Mouse (Mus musculus): ENCODE data around the gene Fam120a. TPM values are rescaled to one million over a fixed set of nuclear protein-coding genes. Genes with fewer than 3 reads are reported as not detected.

The Fam120a gene
- polyA plus RNA-seq, 1 experiment: 120 TPM

GRCm38 (mm10) chr13:48871887-48872606 lies 95.8 kb downstream of the Fam120a start:
- no peak for DNase-seq
- peaks cover 16% of the 10 kb centered on the region; the same call in 1 of the 2 replicates for H3K36me3 ChIP-seq (ENCODE audit: control insufficient read depth, insufficient read depth, low read length)
- H3K4me1 ChIP-seq (replicated peaks; ENCODE audit: control insufficient read depth, insufficient read depth, low read length): peaks cover 38% of the 10 kb centered on the region
- peak overlapping the region; percentile 80 for H3K4me3 ChIP-seq (ENCODE audit: control insufficient read depth, insufficient read depth, low read length)
- H3K27me3 ChIP-seq (ENCODE audit: control insufficient read depth, insufficient read depth, low read length): no peaks in the 10 kb centered on the region
- TF ChIP-seq POLR2A (IDR thresholded peaks at IDR 0.05; ENCODE audit: control insufficient read depth, extremely low read depth, insufficient read depth, low read length, poor library complexity) (0 out of 2 replicates have a peak, but pooled peaks have one; percentile 23), CTCF (IDR thresholded peaks at IDR 0.05; ENCODE audit: borderline replicate concordance, control insufficient read depth, extremely low read depth, insufficient read depth, low read length, poor library complexity) (no peak)
- H3K27ac ChIP-seq (ENCODE audit: control insufficient read depth, insufficient read depth, low read length): peak overlapping the region; percentile 47
- whole genome bisulfite sequencing: 61% methylated on average over 7 of the region's 7 CpGs

GRCm38 (mm10) chr13:48870771-48871731 lies 96.8 kb downstream of the Fam120a start, which contains the start of gene Phf2:
Gene Phf2 (minus strand): TSS chr13:48871119.
- H3K27me3 ChIP-seq (ENCODE audit: control insufficient read depth, insufficient read depth, low read length): no peaks in the 10 kb centered on the region
- 9% methylated on average over 114 of the region's 117 CpGs for WGBS
- TF ChIP-seq POLR2A (IDR thresholded peaks at IDR 0.05; ENCODE audit: control insufficient read depth, extremely low read depth, insufficient read depth, low read length, poor library complexity): no peak
- no peak for TF ChIP-seq CTCF (IDR thresholded peaks at IDR 0.05; ENCODE audit: borderline replicate concordance, control insufficient read depth, extremely low read depth, insufficient read depth, low read length, poor library complexity)
- H3K4me1 ChIP-seq (replicated peaks; ENCODE audit: control insufficient read depth, insufficient read depth, low read length): peaks cover 46% of the 10 kb centered on the region
- peak within 1 kb of the TSS; percentile 80 for H3K4me3 ChIP-seq (ENCODE audit: control insufficient read depth, insufficient read depth, low read length)
- H3K36me3 ChIP-seq (ENCODE audit: control insufficient read depth, insufficient read depth, low read length): peaks cover 8% of the 10 kb centered on the region; the same call in 1 of the 2 replicates
- DNase-seq: no peak
- peak within 1 kb of the TSS; percentile 95 for H3K27ac ChIP-seq (ENCODE audit: control insufficient read depth, insufficient read depth, low read length)

GRCm38 (mm10) chr13:48869950-48870770 lies 97.7 kb downstream of the Fam120a start:
- DNase-seq: peak; percentile 75

GRCm38 (mm10) chr13:48869600-48869949 lies 98.2 kb downstream of the Fam120a start:
- Histone ChIP-seq H3K36me3 (ENCODE audit: control insufficient read depth, insufficient read depth, low read length) (no peaks in the 10 kb centered on the region), H3K4me1 (replicated peaks; ENCODE audit: control insufficient read depth, insufficient read depth, low read length) (peaks cover 60% of the 10 kb centered on the region), H3K4me3 (ENCODE audit: control insufficient read depth, insufficient read depth, low read length) (peak overlapping the region; percentile 61), H3K27ac (ENCODE audit: control insufficient read depth, insufficient read depth, low read length) (peak overlapping the region; percentile 95), H3K27me3 (ENCODE audit: control insufficient read depth, insufficient read depth, low read length) (no peaks in the 10 kb centered on the region)
- no peak for DNase-seq
- 29% methylated on average over 5 of the region's 5 CpGs for WGBS
- TF ChIP-seq POLR2A (IDR thresholded peaks at IDR 0.05; ENCODE audit: control insufficient read depth, extremely low read depth, insufficient read depth, low read length, poor library complexity): no peak
- TF ChIP-seq CTCF (IDR thresholded peaks at IDR 0.05; ENCODE audit: borderline replicate concordance, control insufficient read depth, extremely low read depth, insufficient read depth, low read length, poor library complexity): no peak

More at GRCm38 (mm10) chr13:48869950-48870770, 97.7 kb downstream of the Fam120a start:
- under 1% methylated on average over 102 of the region's 102 CpGs for WGBS
- TF ChIP-seq POLR2A (IDR thresholded peaks at IDR 0.05; ENCODE audit: control insufficient read depth, extremely low read depth, insufficient read depth, low read length, poor library complexity) (no peak), CTCF (IDR thresholded peaks at IDR 0.05; ENCODE audit: borderline replicate concordance, control insufficient read depth, extremely low read depth, insufficient read depth, low read length, poor library complexity) (no peak)
- H3K27me3 ChIP-seq (ENCODE audit: control insufficient read depth, insufficient read depth, low read length): no peaks in the 10 kb centered on the region
- peak overlapping the region; percentile 95 for H3K27ac ChIP-seq (ENCODE audit: control insufficient read depth, insufficient read depth, low read length)
- H3K4me1 ChIP-seq (replicated peaks; ENCODE audit: control insufficient read depth, insufficient read depth, low read length): peaks cover 54% of the 10 kb centered on the region
- 0 out of 2 replicates have a peak, but pooled peaks cover under 1% of the 10 kb centered on the region for H3K36me3 ChIP-seq (ENCODE audit: control insufficient read depth, insufficient read depth, low read length)
- peak overlapping the region; percentile 61 for H3K4me3 ChIP-seq (ENCODE audit: control insufficient read depth, insufficient read depth, low read length)

GRCm38 (mm10) chr13:48869088-48869487 lies 98.7 kb downstream of the Fam120a start:
- TF ChIP-seq POLR2A (IDR thresholded peaks at IDR 0.05; ENCODE audit: control insufficient read depth, extremely low read depth, insufficient read depth, low read length, poor library complexity) (no peak), CTCF (IDR thresholded peaks at IDR 0.05; ENCODE audit: borderline replicate concordance, control insufficient read depth, extremely low read depth, insufficient read depth, low read length, poor library complexity) (no peak)
- H3K4me3 ChIP-seq (ENCODE audit: control insufficient read depth, insufficient read depth, low read length): peak overlapping the region; percentile 61
- H3K4me1 ChIP-seq (replicated peaks; ENCODE audit: control insufficient read depth, insufficient read depth, low read length): peaks cover 65% of the 10 kb centered on the region
- H3K36me3 ChIP-seq (ENCODE audit: control insufficient read depth, insufficient read depth, low read length): no peaks in the 10 kb centered on the region
- 15% methylated on average over 5 of the region's 5 CpGs for WGBS
- H3K27me3 ChIP-seq (ENCODE audit: control insufficient read depth, insufficient read depth, low read length): no peaks in the 10 kb centered on the region
- DNase-seq: no peak
- H3K27ac ChIP-seq (ENCODE audit: control insufficient read depth, insufficient read depth, low read length): peak overlapping the region; percentile 95
